Mouse (Mus musculus) brain, embryonic 14.5 days (tissue): ENCODE measurements around the gene Ddost.

Source experiments
- CTCF ChIP-seq: fragments of 200-500 bp; IDR thresholded peaks from 2 replicates; pipeline ENCODE4 v1.5.1; 2012; ENCODE audit warnings: inconsistent platforms, mild to moderate bottlenecking, moderate library complexity, borderline replicate concordance; ENCODE audit not compliant: insufficient read depth, insufficient read length; ENCODE audit errors: extremely low read depth
- POLR2A ChIP-seq: fragments of 200-500 bp; IDR thresholded peaks from 2 replicates; pipeline ENCODE4 v1.6.1; 2012; ENCODE audit warnings: mild to moderate bottlenecking, inconsistent platforms, borderline replicate concordance; ENCODE audit not compliant: poor library complexity, insufficient read depth, insufficient read length, severe bottlenecking; ENCODE audit errors: extremely low read depth

DNA sequence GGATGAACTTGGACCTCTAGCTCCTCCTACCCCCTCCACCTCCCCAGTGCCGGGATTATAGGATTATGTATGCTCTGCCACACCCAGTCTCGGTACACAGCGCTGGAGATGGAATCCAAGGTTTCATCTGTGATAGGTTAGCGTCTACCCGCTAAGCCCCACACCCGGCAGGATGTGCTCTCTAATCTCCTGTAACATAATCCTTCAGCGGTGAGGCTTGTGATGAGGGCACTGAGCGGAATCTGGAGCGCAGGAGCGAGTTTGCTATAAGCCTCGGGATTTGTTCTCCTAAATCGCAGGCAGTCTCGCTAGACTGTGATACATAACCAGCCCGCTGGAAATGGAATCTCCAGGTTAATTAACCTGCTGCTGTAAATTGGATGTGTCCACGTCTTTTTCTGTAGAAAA lies 25.7 kb downstream of the Ddost start:
- TF ChIP-seq CTCF (no peak), POLR2A (no peak)
